Mouse (Mus musculus): ENCODE measurements around the gene Il6ra.

GRCm38 (mm10) chr3:89867651-89868050 lies 45.3 kb downstream of the Il6ra start:
- no peak for TF ChIP-seq CTCF (IDR thresholded peaks at IDR 0.05; ENCODE audit: low read depth, low read length)
- no peak for TF ChIP-seq EP300 (IDR thresholded peaks at IDR 0.05; ENCODE audit: insufficient read depth, low read depth, low read length)
